Mouse (Mus musculus): Measurements from ENCODE around the gene Slc34a2. TPM values are rescaled to one million over a fixed set of nuclear protein-coding genes. Genes with fewer than 3 reads are reported as not detected.
A peak's percentile ranks its signal among the peaks of the same experiment; 100 is the strongest.

The Slc34a2 gene
- polyA plus RNA-seq, 1 experiment from 2014 or later: 1.9 TPM

- CTCF ChIA-PET: interaction anchor here (0.7 to 11.3 kb wide), 9 partner anchors 10 to 239 kb away, joined by 3 to 61 read pairs (median 3); no protein-coding TSS in a partner anchor
- POLR2A ChIA-PET: interaction anchor here (0.9 to 4.9 kb wide), 4 partner anchors 15 to 222 kb away, joined by 3 to 19 read pairs (median 3); no protein-coding TSS in a partner anchor
- peak; percentile 60 for TF ChIP-seq CTCF (IDR thresholded peaks at IDR 0.05)
- no peaks in the 10 kb centered on the region for H3K27me3 ChIP-seq
- in situ Hi-C loops (cut with MboI; ENCODE audit: low pct_unique_long_range_greater_than_20kb): loop anchor here (10.0 kb wide), 1 partner anchor 101 kb away; no protein-coding TSS in a partner anchor
- ATAC-seq: no peak
- DNase-seq (ENCODE audit: low read depth, low spot score): no peak
Measured at GRCm38 (mm10) chr5:53105716-53106115, 67.8 kb downstream of the Slc34a2 start.

- POLR2A ChIA-PET: interaction anchor here (4.9 kb wide), 1 partner anchor 97 kb away, joined by 19 read pairs; no protein-coding TSS in a partner anchor
- H3K27me3 ChIP-seq: no peaks in the 10 kb centered on the region
- DNase-seq (ENCODE audit: low read depth, low spot score) (no peak), ATAC-seq (no peak)
- no peak for TF ChIP-seq CTCF (IDR thresholded peaks at IDR 0.05)
- in situ Hi-C loops (cut with MboI; ENCODE audit: low pct_unique_long_range_greater_than_20kb): loop anchor here (10.0 kb wide), 1 partner anchor 101 kb away; no protein-coding TSS in a partner anchor
- CTCF ChIA-PET: interaction anchor here (0.7 to 11.3 kb wide), 5 partner anchors 10 to 116 kb away, joined by 3 to 61 read pairs (median 4); no protein-coding TSS in a partner anchor
Measured at GRCm38 (mm10) chr5:53106125-53106524, 68.2 kb downstream of the Slc34a2 start.

GRCm38 (mm10) chr5:53106731-53107130 is 68.8 kb downstream of the Slc34a2 start:
- CTCF ChIA-PET: interaction anchor here (1.0 to 11.3 kb wide), 4 partner anchors 9 to 64 kb away, joined by 3 to 61 read pairs (median 28); no protein-coding TSS in a partner anchor
- no peaks in the 10 kb centered on the region for H3K27me3 ChIP-seq
- no peak for TF ChIP-seq CTCF (IDR thresholded peaks at IDR 0.05)
- no peak for DNase-seq (ENCODE audit: low read depth, low spot score)
- in situ Hi-C loops (cut with MboI; ENCODE audit: low pct_unique_long_range_greater_than_20kb): loop anchor here (10.0 kb wide), 1 partner anchor 102 kb away; no protein-coding TSS in a partner anchor
- no peak for ATAC-seq
- POLR2A ChIA-PET: interaction anchor here (0.6 kb wide), 1 partner anchor 15 kb away, joined by 3 read pairs; no protein-coding TSS in a partner anchor

GRCm38 (mm10) chr5:53108026-53108425 is 70.1 kb downstream of the Slc34a2 start:
- in situ Hi-C loops (cut with MboI; ENCODE audit: low pct_unique_long_range_greater_than_20kb): loop anchor here (10.0 kb wide), 1 partner anchor 103 kb away; no protein-coding TSS in a partner anchor
- POLR2A ChIA-PET: interaction anchor here (0.6 to 1.0 kb wide), 2 partner anchors 9 to 12 kb away, joined by 3 to 5 read pairs; no protein-coding TSS in a partner anchor
- H3K27me3 ChIP-seq: no peaks in the 10 kb centered on the region
- no peak for TF ChIP-seq CTCF (IDR thresholded peaks at IDR 0.05)
- no peak for DNase-seq (ENCODE audit: low read depth, low spot score)
- ATAC-seq: no peak
- CTCF ChIA-PET: interaction anchor here (1.0 to 11.3 kb wide), 6 partner anchors 10 to 99 kb away, joined by 3 to 61 read pairs (median 3); no protein-coding TSS in a partner anchor

GRCm38 (mm10) chr5:53108668-53109067 is 70.8 kb downstream of the Slc34a2 start:
- no peak for DNase-seq (ENCODE audit: low read depth, low spot score)
- ChIA-PET CTCF (interaction anchor here (0.6 to 11.3 kb wide), 10 partner anchors 10 to 245 kb away, joined by 3 to 61 read pairs (median 3); no protein-coding TSS in a partner anchor), POLR2A (interaction anchor here (1.0 kb wide), 1 partner anchor 8 kb away, joined by 5 read pairs; no protein-coding TSS in a partner anchor)
- peak; percentile 56 for TF ChIP-seq CTCF (IDR thresholded peaks at IDR 0.05)
- no peaks in the 10 kb centered on the region for H3K27me3 ChIP-seq
- in situ Hi-C loops (cut with MboI; ENCODE audit: low pct_unique_long_range_greater_than_20kb): loop anchor here (10.0 kb wide), 1 partner anchor 104 kb away; no protein-coding TSS in a partner anchor
- ATAC-seq: no peak

GRCm38 (mm10) chr5:53110225-53110624 is 72.3 kb downstream of the Slc34a2 start:
- TF ChIP-seq CTCF (IDR thresholded peaks at IDR 0.05): no peak
- DNase-seq (ENCODE audit: low read depth, low spot score) (no peak), ATAC-seq (no peak)
- POLR2A ChIA-PET: no interaction called here
- CTCF ChIA-PET: interaction anchor here (1.0 to 11.3 kb wide), 5 partner anchors 12 to 224 kb away, joined by 3 to 61 read pairs (median 3); no protein-coding TSS in a partner anchor
- in situ Hi-C loops (cut with MboI; ENCODE audit: low pct_unique_long_range_greater_than_20kb): no loop called here
- H3K27me3 ChIP-seq: no peaks in the 10 kb centered on the region

- CTCF ChIA-PET: interaction anchor here (0.9 to 11.3 kb wide), 7 partner anchors 11 to 249 kb away, joined by 3 to 61 read pairs (median 3); partner anchors contain the start of gene Slc34a2
- POLR2A ChIA-PET: no interaction called here
- in situ Hi-C loops (cut with MboI; ENCODE audit: low pct_unique_long_range_greater_than_20kb): no loop called here
- ATAC-seq (no peak), DNase-seq (ENCODE audit: low read depth, low spot score) (no peak)
- TF ChIP-seq CTCF (IDR thresholded peaks at IDR 0.05): no peak
- H3K27me3 ChIP-seq: no peaks in the 10 kb centered on the region
Measured at GRCm38 (mm10) chr5:53111036-53111435, 73.2 kb downstream of the Slc34a2 start.

GRCm38 (mm10) chr5:53112942-53113341 is 75.1 kb downstream of the Slc34a2 start:
- ChIA-PET CTCF (interaction anchor here (1.2 to 11.3 kb wide), 4 partner anchors 8 to 134 kb away, joined by 4 to 61 read pairs (median 28); no protein-coding TSS in a partner anchor), POLR2A (interaction anchor here (1.1 kb wide), 1 partner anchor 70 kb away, joined by 3 read pairs; no protein-coding TSS in a partner anchor)
- DNase-seq (ENCODE audit: low read depth, low spot score) (no peak), ATAC-seq (no peak)
- in situ Hi-C loops (cut with MboI; ENCODE audit: low pct_unique_long_range_greater_than_20kb): no loop called here
- TF ChIP-seq CTCF (IDR thresholded peaks at IDR 0.05): peak; percentile 57
- H3K27me3 ChIP-seq: no peaks in the 10 kb centered on the region

- ATAC-seq: no peak
Measured at GRCm38 (mm10) chr5:53114616-53115267, 76.9 kb downstream of the Slc34a2 start.

GRCm38 (mm10) chr5:53118212-53118611 is 80.3 kb downstream of the Slc34a2 start:
- H3K27me3 ChIP-seq: no peaks in the 10 kb centered on the region
- TF ChIP-seq CTCF (IDR thresholded peaks at IDR 0.05): no peak
- ATAC-seq (no peak), DNase-seq (ENCODE audit: low read depth, low spot score) (no peak)
- CTCF ChIA-PET: no interaction called here
- in situ Hi-C loops (cut with MboI; ENCODE audit: low pct_unique_long_range_greater_than_20kb): loop anchor here (5.0 kb wide), 1 partner anchor 246 kb away; no protein-coding TSS in a partner anchor
- POLR2A ChIA-PET: no interaction called here

More at GRCm38 (mm10) chr5:53114616-53115267, 76.9 kb downstream of the Slc34a2 start:
- no peak for DNase-seq (ENCODE audit: low read depth, low spot score)
- no peak for TF ChIP-seq CTCF (IDR thresholded peaks at IDR 0.05)
- ChIA-PET POLR2A (interaction anchor here (0.7 kb wide), 1 partner anchor 15 kb away, joined by 3 read pairs; no protein-coding TSS in a partner anchor), CTCF (interaction anchor here (1.0 to 2.4 kb wide), 3 partner anchors 9 to 241 kb away, joined by 3 to 11 read pairs (median 11); no protein-coding TSS in a partner anchor)
- in situ Hi-C loops (cut with MboI; ENCODE audit: low pct_unique_long_range_greater_than_20kb): loop anchor here (5.0 kb wide), 1 partner anchor 242 kb away; no protein-coding TSS in a partner anchor
- H3K27me3 ChIP-seq: no peaks in the 10 kb centered on the region

Measured in Patski (cell line).